Mouse (Mus musculus) liver, embryonic 14.5 days (tissue): ENCODE results near the gene Onecut3. TPM values are rescaled to one million over a fixed set of nuclear protein-coding genes. Genes with fewer than 3 reads are reported as not detected.
A peak's percentile ranks its signal among the peaks of the same experiment; 100 is the strongest.

ENCODE experiments used
- ATAC-seq: fragments of 200-750 bp; cut with Nextera tagmentation; 2 replicates; pipeline ENCODE4 v1.8.0; 2017; ENCODE audit warnings: moderate number of reproducible peaks, mild to moderate bottlenecking, moderate library complexity; ENCODE audit not compliant: insufficient read depth
- DNase-seq, 3 experiments: peaks; one replicate each; pipeline ENCODE4 v3.0.0-alpha.2; 2012 to 2013; ENCODE audit warnings: low read depth in 3 of 3, low spot score in 3 of 3
- H3K27ac ChIP-seq: fragments of 300-500 bp; sonication (generic); 2 replicates; pipeline ENCODE4 v1.5.1; 2014; ENCODE audit warnings: moderate library complexity, mild to moderate bottlenecking, control low read depth, inconsistent platforms
- H3K27me3 ChIP-seq: fragments of 300-500 bp; sonication (generic); 2 replicates; pipeline ENCODE4 v1.6.1; 2014; ENCODE audit warnings: mild to moderate bottlenecking, low read length, moderate library complexity; ENCODE audit not compliant: control insufficient read depth, insufficient read depth
- H3K36me3 ChIP-seq: fragments of 300-500 bp; sonication (generic); replicated peaks from 2 replicates; pipeline ENCODE4 v1.6.1; 2014; ENCODE audit warnings: low read depth; ENCODE audit not compliant: control insufficient read depth, insufficient read depth
- H3K4me1 ChIP-seq, 2 experiments: fragments of 200-500 bp in 1 of 2; fragments of 300-500 bp in 1 of 2; sonication (generic) in 1 of 2; replicated peaks; 2 replicates each; pipeline ENCODE4 v1.6.1; 2012 to 2014; ENCODE audit warnings: antibody characterized with exemption in 1 of 2, inconsistent platforms in 1 of 2, low read length in 1 of 2; ENCODE audit not compliant: control insufficient read depth in 2 of 2, insufficient read depth in 2 of 2
- H3K4me2 ChIP-seq: fragments of 300-500 bp; sonication (generic); 2 replicates; pipeline ENCODE4 v1.6.1; 2014; ENCODE audit warnings: low read depth, mild to moderate bottlenecking, control low read depth, moderate library complexity
- H3K4me3 ChIP-seq, 2 experiments: fragments of 200-500 bp in 1 of 2; fragments of 300-500 bp in 1 of 2; sonication (generic) in 1 of 2; 2 replicates each; pipeline ENCODE4 v1.5.1; 2012 to 2014; ENCODE audit warnings: low read depth in 2 of 2, low read length in 2 of 2, mild to moderate bottlenecking in 2 of 2, control low read depth in 1 of 2, inconsistent platforms in 1 of 2, moderate library complexity in 1 of 2; ENCODE audit not compliant: insufficient read depth in 1 of 2
- H3K9ac ChIP-seq: fragments of 300-500 bp; sonication (generic); replicated peaks from 2 replicates; pipeline ENCODE4 v1.6.1; 2014; ENCODE audit warnings: mild to moderate bottlenecking, control low read depth, moderate library complexity
- H3K9me3 ChIP-seq: fragments of 300-500 bp; sonication (generic); 2 replicates; pipeline ENCODE4 v1.6.1; 2016; ENCODE audit warnings: low read length, mixed read lengths; ENCODE audit not compliant: control insufficient read depth
- CTCF ChIP-seq: IDR thresholded peaks from 2 replicates; pipeline ENCODE4 v1.5.1; 2016; ENCODE audit warnings: antibody characterized with exemption, low read depth, control low read depth
- EP300 ChIP-seq: IDR thresholded peaks from 2 replicates; pipeline ENCODE4 v1.6.1; 2016; ENCODE audit warnings: antibody characterized with exemption, low read depth
- WGBS: fragments of 180-500 bp; shearing (Covaris S2); extraction: QIAGEN DNeasy Blood & Tissue Kit; methylation state at CpG from one replicate; pipeline ENCODE4 v1.1.7; 2014; ENCODE audit not compliant: insufficient replicate concordance; 5-methylcytosine and 5-hydroxymethylcytosine counted together
- polyA plus RNA-seq, 2 experiments: library from polyadenylated mRNA; depleted of rRNA in 1 of 2; stranded (reverse) in 1 of 2; unstranded in 1 of 2; fragments of >200 nt; fragmentation: Nextera tagmentation in 1 of 2; extraction: Ambion mirVana in 1 of 2; gene quantifications; 2 replicates each; pipeline versions ENCODE4 v1.2.1 to v1.2.3; 2012 to 2014

Gene Onecut3
- polyA plus RNA-seq, 2 experiments: 0.02 TPM; not detected in 1

DNA sequence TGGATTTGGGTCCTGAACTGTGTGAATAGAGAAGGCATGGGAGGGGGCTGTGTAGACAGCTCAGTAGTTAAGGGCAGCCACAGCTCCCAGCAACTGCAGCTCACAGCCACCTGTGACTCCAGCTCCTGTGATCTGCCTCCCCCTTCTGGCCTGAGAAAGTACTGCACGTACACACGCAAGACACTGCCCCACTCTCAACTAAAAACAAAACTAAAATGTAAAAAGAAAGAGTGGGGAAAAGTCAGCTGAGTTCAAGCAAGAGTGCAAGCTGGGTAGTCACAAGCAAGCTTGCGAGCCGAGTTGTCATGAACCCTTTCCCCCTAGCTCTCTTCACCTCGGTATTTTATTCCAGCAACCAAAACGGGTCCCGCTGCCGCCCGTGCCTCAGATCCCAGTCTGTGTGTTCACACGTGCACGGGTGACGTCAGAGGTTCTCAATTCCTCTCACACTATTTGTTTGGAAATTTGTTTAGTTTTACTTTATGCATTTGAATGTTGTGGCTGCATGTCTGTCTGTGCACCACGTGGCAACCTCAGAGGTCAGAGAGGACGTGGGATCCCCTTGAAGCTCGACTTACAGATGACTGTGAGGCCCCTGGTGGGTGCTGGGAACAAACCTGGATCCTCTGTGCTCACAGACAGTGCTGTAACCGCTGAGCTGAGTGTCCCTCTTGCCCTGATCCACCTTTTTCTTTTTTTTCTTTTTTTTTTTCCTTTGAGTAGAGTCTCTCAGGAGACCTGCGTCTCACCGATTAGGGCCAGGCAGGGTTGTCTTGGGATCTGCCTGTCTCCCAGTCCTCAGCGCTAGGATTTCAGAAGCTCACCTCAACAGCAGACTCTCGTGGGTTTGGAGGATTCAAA, 15.0 kb downstream of the Onecut3 start:
- WGBS: 7% methylated on average over 20 of the region's 20 CpGs
- DNase-seq: peak; percentile 47 to 60 (median 53)
- no peaks in the 10 kb centered on the region for H3K36me3 ChIP-seq
- H3K9ac ChIP-seq: peak overlapping the region; percentile 39; the same call in 1 of the 2 replicates
- H3K4me2 ChIP-seq: peak overlapping the region; percentile 66
- ATAC-seq: peak; percentile 73
- H3K27me3 ChIP-seq: peaks cover 47% of the 10 kb centered on the region
- H3K4me1 ChIP-seq: peaks cover 0 to 10% of the 10 kb centered on the region in 2 experiments; a peak in 2 of 4 replicates
- TF ChIP-seq EP300: no peak
- peak; percentile 97 for TF ChIP-seq CTCF
- peak overlapping the region; percentile 46 to 60 for H3K4me3 ChIP-seq
- H3K27ac ChIP-seq: no peak overlapping the region
- H3K9me3 ChIP-seq: no peaks in the 10 kb centered on the region

DNA sequence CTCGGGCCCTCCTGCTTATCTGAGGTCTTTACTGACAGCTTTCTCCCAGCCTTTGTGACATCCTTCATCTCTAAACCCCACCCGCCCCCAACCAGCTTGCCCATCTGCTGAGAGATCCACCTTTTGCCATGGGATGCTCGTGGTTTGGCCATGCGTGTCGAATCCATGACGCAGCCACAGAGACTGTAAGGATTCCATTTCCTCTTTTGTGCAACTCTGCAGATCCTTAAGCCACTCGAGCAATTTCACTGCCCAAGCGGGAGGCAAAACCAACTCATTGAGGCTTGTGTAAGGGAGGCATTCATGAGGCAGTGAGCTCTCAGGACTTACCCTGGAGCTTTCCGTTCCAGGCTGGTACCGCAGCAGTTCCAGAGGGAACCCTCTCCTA, 15.6 kb downstream of the Onecut3 start:
- 32% methylated on average over 10 of the region's 10 CpGs for WGBS
- Histone ChIP-seq H3K4me3 (no peak overlapping the region), H3K27ac (no peak overlapping the region), H3K9ac (no peak overlapping the region), H3K27me3 (peaks cover 42% of the 10 kb centered on the region), H3K4me2 (peak overlapping the region; percentile 66; the same call in 1 of the 2 replicates), H3K4me1 (peaks cover 0 to 10% of the 10 kb centered on the region in 2 experiments; a peak in 2 of 4 replicates), H3K9me3 (no peaks in the 10 kb centered on the region), H3K36me3 (no peaks in the 10 kb centered on the region)
- DNase-seq: no peak
- ATAC-seq: no peak
- TF ChIP-seq EP300: no peak

DNA sequence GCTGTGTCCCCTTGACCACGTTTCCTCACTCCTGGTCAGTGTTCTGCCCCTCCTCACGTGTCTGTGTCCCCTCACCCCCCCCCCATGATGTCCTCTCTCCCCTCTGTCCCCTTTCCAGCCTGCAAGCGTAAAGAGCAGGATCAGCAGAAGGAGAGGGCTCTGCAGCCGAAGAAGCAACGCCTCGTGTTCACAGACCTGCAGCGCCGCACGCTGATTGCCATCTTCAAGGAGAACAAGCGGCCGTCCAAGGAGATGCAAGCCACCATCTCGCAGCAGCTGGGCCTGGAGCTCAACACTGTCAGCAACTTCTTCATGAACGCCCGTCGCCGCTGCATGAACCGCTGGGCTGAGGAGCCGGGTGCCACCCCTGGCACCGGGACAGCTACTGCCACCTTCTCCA, 19.1 kb downstream of the Onecut3 start:
- Histone ChIP-seq H3K27ac (no peak overlapping the region), H3K9me3 (no peaks in the 10 kb centered on the region), H3K36me3 (no peaks in the 10 kb centered on the region), H3K9ac (no peak overlapping the region), H3K4me3 (no peak overlapping the region), H3K27me3 (peaks cover 34% of the 10 kb centered on the region), H3K4me2 (no peak overlapping the region), H3K4me1 (peaks cover 0 to 7% of the 10 kb centered on the region in 2 experiments; a peak in 2 of 4 replicates)
- TF ChIP-seq EP300 (no peak), CTCF (no peak)
- no peak for ATAC-seq
- no peak for DNase-seq
- WGBS: 20% methylated on average over 19 of the region's 19 CpGs

DNA sequence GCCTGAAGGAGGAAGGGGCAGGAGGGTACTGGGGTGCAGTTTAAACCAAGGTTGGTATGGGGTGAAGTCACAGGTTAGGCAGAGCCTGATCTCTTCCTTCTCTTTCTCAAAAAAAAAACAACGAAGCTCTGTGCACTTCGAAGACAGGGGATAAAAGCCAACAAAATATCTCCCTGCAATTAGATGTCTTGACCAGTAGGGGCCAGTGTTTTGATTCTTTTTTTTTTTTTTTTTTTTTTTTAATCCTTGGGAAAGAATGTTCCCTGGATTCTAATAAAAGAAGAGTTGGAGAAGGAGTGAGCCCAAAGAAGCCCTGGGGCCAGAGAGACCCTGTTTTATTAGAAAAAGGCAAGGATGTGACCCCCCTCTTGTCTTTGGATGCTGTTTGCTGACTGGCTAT, 24.7 kb downstream of the Onecut3 start:
- no peak overlapping the region for H3K4me3 ChIP-seq
- ATAC-seq: no peak
- no peak for DNase-seq
- peaks cover 5% of the 10 kb centered on the region for H3K27me3 ChIP-seq
- H3K27ac ChIP-seq: no peak overlapping the region
- WGBS: 68% methylated on average over 2 of the region's 2 CpGs
- TF ChIP-seq EP300 (no peak), CTCF (peak; percentile 48)
- H3K4me1 ChIP-seq: no peaks in the 10 kb centered on the region
- no peaks in the 10 kb centered on the region for H3K36me3 ChIP-seq
- peaks cover 2% of the 10 kb centered on the region for H3K9me3 ChIP-seq
- no peak overlapping the region for H3K4me2 ChIP-seq
- H3K9ac ChIP-seq: no peak overlapping the region

DNA sequence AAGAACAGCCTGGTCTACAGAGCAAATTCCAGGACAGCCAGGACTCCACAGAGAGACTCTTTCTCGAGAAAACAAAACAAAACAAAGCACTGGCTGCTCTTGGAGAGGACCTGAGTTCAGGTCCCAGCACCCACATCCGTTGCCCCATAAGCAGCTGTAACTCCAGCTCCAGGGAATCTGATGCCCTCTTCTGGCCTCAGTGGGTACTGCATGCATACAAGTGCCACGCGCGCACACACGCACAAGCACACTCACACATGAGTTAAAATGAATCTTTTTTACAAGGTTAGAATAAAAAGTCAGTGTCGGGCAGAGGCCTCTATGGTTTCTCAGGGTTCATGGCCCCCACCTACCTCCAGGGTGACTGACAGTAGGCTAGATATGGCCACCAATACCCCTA, 28.7 kb downstream of the Onecut3 start:
- Histone ChIP-seq H3K36me3 (no peaks in the 10 kb centered on the region), H3K9me3 (peaks cover 2% of the 10 kb centered on the region), H3K27me3 (no peaks in the 10 kb centered on the region), H3K9ac (no peak overlapping the region), H3K4me2 (no peak overlapping the region), H3K4me3 (no peak overlapping the region), H3K27ac (no peak overlapping the region), H3K4me1 (no peaks in the 10 kb centered on the region)
- DNase-seq (no peak), ATAC-seq (no peak)
- peak; percentile 86 for TF ChIP-seq CTCF
- no peak for TF ChIP-seq EP300
- WGBS: 81% methylated on average over 7 of the region's 7 CpGs
